Mouse (Mus musculus): ENCODE measurements around the gene Gzme.
A peak's percentile ranks its signal among the peaks of the same experiment; 100 is the strongest.
"Not testable (repeated sequence)": the region's sequence is repeated elsewhere in the genome, so short reads cannot be mapped to it uniquely, and the experiment has no call there.

Gzme gene

DNA sequence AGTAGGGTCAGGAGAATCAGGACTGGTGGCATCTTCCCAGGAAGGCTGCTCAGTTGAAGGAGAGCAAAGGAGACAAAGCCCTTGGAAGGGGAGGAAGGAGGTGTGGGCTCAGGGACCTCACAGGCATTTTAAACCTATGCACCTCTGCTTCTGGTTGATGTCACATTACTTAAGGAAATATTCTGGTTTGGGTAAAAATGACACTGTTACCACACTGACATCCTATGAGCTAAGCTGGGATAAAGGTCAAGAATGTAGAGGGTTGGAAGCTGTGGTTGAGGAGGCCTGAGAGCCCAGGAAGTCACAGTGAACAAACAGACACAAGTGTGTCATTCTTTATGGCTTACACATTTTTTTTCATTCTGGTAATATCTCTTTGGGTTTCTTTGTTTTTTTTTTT is at the start of gene Gzme:
Gene Gzme (minus strand): TSS at position 101 of the 400 bp plus-strand sequence.
- DNase-seq: no peak

- peak; percentile 60 for DNase-seq
Measured at GRCm38 (mm10) chr14:56168009-56168408, 47.6 kb upstream of the Gzme start.

DNA sequence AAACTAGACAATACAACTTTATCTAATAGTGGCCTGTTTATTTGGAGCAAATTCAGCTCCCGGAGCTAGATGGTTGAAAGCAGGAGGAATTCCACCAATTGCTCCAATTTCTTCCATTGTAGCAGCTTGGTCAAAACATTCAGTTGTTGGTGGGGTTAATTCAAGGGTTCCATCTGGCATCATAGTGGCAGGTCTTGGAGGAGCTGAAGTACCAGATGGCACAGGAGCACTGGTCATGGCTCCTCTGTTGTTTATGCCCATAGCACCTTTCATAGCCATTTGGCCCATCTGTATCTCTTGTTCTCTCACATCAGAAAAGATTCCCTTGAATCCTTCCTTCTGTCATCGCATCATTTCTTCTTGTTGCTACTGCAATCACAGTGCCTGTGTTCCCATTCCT is 41.7 kb upstream of the Gzme start:
- DNase-seq: no peak

DNA sequence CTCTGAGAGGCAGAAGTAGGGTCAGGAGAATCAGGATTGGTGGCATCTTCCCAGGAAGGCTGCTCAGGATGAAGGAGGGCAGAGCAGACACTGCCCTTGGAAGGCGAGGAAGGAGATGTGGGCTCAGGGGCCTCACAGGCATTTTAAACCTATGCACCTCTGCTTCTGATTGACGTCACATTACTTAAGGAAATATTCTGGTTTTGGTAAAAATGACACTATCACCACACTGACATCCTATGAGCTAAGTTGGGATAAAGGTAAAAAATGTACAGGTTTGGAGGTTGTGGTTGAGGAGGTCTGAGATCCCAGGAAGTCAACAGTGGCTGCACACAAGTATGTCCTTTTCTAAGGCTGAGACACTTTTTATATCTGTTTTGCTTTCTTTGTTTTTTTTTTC is 39.1 kb upstream of the Gzme start, which contains the start of gene Gzmg:
Gene Gzmg (minus strand): TSS at position 101 of the 400 bp plus-strand sequence.
- DNase-seq: not testable (repeated sequence)

DNA sequence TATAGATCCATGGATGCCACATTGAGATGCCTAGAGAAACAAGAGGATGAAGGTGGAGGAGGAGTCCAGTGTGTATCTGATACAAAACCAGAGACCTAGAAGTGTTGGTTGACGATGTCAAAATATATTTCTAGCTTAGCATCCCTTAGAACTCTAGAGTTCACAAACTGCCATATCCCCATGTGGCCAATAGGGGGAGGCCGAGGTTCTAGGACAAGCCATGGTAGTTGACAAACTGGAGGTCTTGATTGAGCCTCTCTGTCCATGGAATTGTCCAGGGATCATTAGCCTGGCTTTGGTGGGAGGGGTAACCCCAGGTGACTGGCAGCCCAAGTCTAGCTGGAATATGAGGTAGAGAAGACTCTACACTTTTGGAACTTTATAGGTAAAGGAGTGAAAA is 34.9 kb upstream of the Gzme start:
- DNase-seq: no peak

DNA sequence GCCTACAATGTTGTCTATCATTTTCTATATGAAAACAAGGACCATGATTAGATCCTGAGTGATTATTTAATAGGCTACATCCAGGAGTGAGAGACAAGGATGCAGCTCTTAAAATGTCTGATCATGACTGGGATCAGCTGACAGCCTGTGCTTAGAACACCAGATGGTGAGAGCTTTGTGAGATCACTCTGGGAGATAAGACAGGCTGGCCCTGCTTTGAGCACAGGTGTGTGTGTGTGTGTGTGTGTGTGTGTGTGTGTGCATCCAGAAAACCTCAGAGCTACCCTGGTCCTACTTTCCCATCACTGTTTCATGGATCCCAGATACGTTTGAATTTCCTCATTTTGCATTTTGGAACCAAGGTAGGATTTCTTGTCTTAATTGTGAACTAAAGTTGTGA is 13.2 kb upstream of the Gzme start:
- DNase-seq: not testable (repeated sequence)

DNA sequence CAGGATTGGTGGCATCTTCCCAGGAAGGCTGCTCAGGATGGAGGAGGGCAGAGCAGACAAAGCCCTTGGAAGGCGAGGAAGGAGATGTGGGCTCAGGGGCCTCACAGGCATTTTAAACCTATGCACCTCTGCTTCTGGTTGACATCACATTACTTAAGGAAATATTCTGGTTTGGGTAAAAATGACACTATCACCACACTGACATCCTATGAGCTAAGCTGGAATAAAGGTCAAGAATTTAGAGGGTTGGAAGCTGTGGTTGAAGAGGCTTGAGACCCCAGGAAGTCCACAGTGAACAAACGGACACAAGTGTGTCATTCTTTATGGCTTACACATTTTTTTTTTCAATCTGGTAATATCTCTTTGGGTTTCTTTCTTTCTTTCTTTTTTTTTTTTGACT is 12.1 kb upstream of the Gzme start, which contains the start of gene Gzmd:
Gene Gzmd (minus strand): TSS at position 101 of the 400 bp plus-strand sequence.
- not testable (repeated sequence) for DNase-seq

DNA sequence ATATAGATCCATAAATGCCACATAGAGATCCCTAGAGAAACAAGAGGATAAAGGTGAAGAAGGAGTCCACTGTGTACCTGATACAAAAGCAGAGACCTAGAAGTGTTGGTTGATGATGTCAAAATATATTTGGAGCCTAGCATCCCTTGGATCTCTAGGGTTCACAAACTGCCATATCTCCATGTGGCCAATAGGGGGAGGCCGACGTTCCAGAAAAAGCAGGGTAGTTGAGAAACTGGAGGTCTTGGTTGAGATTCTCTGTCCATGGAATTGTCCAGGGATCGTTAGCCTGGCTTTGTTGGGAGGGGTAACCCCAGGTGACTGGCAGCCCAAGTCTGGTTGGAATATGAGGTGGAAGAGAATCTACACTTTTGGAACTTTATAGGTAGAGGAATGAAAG is 7.9 kb upstream of the Gzme start:
- DNase-seq: no peak

DNA sequence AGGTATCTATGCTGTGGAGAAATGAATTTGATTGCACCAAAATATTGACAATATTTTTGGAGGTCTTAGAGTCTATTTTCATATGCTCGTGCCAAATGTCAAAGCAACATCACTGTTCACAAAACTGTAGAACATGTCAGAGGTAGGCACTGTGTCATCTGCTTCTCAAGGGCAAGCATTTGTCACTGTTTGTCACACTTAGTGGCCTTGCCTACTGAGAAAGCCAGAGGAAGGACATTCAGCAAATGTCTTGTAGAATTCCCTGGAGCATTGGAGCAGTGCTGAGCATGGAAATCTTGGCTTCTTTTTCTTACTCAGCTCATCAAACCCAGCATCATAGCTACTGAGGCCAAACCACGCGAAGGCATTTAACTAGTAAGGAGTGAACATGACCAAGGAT is 3.1 kb upstream of the Gzme start:
- DNase-seq: no peak

- not testable (repeated sequence) for DNase-seq
Measured at GRCm38 (mm10) chr14:56115531-56116310, 4.7 kb downstream of the Gzme start.

- no peak for DNase-seq
Measured at GRCm38 (mm10) chr14:56105447-56106180, 14.8 kb downstream of the Gzme start.

GRCm38 (mm10) chr14:56105016-56105415 is 15.4 kb downstream of the Gzme start:
- no peak for DNase-seq

DNA sequence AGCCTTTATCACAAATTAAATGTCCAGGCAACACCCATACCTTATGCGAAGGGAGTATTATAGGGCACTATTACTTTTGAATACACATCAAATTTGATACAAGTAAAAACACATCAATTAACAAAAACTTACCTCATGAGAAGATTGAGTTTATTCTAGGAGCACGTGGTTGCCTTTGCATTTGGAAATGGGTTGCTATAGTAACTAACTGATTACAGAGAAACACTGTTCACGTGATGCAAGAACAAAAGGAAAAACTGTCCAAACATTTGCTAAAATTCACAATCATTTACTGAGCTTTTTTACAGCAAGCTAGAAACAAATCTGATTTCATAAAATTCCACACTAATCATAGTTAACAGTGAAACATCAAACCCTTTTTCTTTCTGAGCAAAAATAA is 17.0 kb downstream of the Gzme start:
- no peak for DNase-seq

- no peak for DNase-seq
Measured at GRCm38 (mm10) chr14:56102386-56102785, 18.0 kb downstream of the Gzme start, which contains the start of gene Ctsg. TSS of gene Ctsg (minus strand) at chr14:56102574.

- no peak for DNase-seq
Measured at GRCm38 (mm10) chr14:56098940-56099339, 21.5 kb downstream of the Gzme start.

DNA sequence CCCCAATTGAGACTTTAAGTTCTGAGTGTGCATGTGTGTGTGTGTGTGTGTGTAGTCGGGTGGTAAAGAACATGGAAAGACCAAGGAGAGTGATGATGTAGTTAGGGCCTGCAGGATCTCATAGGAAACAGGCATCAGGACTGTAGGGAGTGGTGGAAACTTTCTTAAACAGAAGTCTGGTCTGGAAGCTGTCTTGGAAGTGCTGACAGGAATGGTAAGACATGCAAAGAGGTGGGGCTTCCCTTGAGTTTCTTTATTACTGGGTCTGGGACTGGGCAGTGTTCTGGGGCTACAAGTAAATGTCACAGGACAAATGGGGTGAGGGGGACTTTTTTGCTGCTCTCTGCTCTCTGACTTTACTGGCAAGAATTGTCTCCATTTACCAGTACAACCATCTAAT is 22.8 kb downstream of the Gzme start:
- DNase-seq: no peak

DNA sequence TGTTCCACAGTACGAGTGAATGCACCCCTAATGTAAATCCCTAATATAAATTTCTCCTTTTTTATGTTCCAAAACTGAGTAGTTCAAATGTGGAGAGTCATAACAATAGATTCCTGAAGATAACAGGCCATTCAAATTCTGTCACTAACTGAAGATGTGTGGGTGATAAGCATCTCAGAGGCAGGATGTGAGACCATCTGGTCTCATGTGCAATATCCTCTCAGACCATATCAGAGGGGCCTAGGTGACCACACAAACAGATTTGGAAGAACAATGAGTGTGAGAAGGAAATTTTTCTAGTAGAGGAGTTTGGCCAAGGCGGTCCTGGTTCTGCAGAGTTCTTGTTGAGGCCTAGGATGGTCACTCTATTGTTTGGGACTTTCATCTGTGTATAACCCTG is 27.1 kb downstream of the Gzme start:
- DNase-seq: no peak

DNA sequence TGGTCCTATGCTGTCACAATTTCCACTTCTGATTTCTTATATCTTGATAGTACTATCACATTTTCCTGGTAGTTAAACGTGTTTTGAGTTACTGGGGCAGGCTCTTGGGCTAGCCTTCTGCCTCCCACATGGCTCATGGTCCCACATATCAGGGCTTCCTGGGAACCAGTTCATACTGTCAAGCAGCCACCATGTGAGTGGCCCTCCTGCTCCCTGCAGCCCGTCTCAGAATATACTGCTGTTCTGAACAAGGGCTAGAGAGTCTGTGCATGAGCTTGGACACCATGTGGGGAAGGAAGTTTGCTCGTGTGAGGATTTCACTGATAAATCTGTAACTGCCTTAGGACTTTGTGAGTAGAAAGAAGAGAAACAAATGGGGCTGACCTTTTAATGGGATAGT is 33.7 kb downstream of the Gzme start:
- DNase-seq: no peak

DNA sequence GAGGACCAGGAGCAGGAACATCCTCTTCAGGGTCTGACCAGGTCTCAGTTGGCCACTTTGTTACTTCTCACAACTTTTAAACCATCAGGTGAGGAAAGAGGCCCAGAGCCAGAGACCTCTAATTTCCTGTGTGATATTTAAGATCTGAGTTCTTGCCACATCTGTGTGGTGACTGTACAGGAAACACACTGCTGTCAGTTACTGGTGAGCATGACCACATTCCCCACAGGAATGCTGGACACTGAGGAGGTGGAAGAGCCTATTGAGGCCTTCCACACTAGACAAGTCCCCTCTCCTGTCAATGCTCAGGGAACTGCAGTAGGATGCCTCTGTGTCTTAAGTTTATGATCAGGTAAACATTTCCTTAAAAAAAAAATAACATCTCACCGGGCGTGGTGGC is 35.3 kb downstream of the Gzme start, which contains the start of gene Mcpt8:
Gene Mcpt8 (minus strand): TSS at position 107 of the 400 bp plus-strand sequence.
- no peak for DNase-seq

DNA sequence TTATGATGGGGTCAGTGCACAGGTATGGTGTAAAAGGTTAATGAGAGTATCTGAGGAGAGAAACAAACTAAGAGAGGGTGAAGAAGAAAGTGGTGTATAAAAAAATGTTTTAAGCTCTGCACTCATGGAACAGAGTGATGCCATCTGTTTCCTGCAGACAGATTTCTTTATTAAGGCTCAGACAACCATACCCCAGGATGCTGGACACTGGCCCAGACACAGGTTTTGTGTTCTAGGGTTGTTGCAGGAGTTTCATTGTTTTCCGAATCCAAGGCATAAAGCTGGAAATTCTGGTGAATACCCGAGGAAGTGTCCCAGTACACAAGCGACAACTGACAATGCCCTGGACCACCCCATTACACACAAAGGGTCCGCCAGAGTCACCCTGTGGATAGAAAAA is 38.4 kb downstream of the Gzme start:
- no peak for DNase-seq
